Mouse (Mus musculus): ENCODE results near the gene Klhl10. TPM values are rescaled to one million over a fixed set of nuclear protein-coding genes. Genes with fewer than 3 reads are reported as not detected.

Klhl10 gene
- polyA plus RNA-seq, 1 experiment from 2014 or later, result 0.32 TPM

DNA sequence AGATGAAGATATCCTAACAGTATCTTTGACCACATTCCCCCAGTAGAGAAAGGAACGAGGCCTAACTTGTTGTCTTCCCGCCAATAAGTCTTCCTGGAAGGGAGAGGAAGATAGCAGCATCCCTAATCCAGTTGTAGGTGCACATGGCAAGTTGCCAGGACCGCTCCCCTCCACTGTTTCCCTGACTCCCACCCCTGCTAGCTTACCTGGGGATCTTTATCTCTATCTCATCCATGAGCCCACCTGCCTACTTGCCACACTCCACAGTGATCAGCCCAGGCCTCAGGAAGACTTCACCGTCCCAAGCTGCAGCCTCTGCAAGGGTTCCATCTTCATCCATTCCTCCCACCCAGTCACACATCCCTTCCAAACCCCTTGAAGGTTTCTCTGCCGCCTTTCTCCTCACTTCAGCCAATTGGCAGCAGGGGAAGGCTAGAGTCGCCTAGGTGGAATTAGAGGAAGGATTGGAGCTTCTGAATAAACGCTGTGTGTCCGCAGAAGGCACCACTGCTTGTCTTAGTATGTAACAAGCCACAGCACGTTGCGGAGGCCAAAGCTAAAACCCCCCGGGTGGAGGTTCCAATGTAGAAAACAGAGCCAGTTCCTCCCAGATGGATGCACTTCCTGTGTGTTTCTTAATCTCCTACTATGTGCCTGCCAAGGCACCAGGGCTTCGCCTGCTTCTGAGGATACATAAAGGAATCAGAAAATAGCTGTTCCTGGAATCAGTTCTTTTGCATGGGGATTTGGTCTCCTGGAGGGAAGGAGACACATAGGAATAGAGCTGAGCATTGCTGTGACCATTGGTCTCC lies 41.8 kb upstream of the Klhl10 start:
- 70% methylated on average over 12 of the region's 12 CpGs for WGBS (ENCODE audit: insufficient replicate concordance)
- no peak for ATAC-seq

DNA sequence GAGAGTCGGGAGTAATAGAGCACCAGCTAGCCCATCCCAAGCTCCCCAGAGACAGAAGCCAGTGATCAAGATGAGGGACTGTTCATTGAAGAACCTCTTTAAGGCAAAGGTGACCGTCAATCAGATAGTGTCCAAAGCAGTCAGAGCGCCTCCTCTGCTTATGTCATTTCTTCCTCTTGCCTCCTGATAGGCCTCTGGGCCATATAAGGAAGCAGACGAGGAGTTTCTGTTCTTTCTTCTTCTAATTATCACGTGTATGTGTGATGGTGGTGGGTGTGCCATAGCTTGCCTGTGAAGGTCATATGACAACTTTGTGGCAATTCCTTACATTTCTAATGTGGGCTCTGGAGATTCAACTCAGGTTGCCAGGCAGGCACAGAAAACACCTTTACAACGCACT lies 40.9 kb upstream of the Klhl10 start:
- WGBS (ENCODE audit: insufficient replicate concordance), result 34% methylated on average over 6 of the region's 6 CpGs
- no peak for ATAC-seq
- Histone ChIP-seq H3K27ac (no peak overlapping the region), H3K27me3 (replicated peaks) (peaks cover 19% of the 10 kb centered on the region), H3K4me2 (no peak overlapping the region), H3K4me1 (peaks cover 73% of the 10 kb centered on the region), H3K9me3 (replicated peaks) (no peaks in the 10 kb centered on the region), H3K9ac (no peak overlapping the region), H3K4me3 (no peak overlapping the region), H3K36me3 (no peaks in the 10 kb centered on the region)

More for the DNA sequence above, 41.8 kb upstream of the Klhl10 start:
- no peak overlapping the region for H3K4me2 ChIP-seq
- H3K27ac ChIP-seq, result no peak overlapping the region
- H3K27me3 ChIP-seq (replicated peaks), result peaks cover 28% of the 10 kb centered on the region
- H3K9me3 ChIP-seq (replicated peaks), result no peaks in the 10 kb centered on the region
- H3K4me3 ChIP-seq, result no peak overlapping the region
- H3K9ac ChIP-seq, result no peak overlapping the region
- H3K4me1 ChIP-seq, result peaks cover 82% of the 10 kb centered on the region
- H3K36me3 ChIP-seq, result no peaks in the 10 kb centered on the region

DNA sequence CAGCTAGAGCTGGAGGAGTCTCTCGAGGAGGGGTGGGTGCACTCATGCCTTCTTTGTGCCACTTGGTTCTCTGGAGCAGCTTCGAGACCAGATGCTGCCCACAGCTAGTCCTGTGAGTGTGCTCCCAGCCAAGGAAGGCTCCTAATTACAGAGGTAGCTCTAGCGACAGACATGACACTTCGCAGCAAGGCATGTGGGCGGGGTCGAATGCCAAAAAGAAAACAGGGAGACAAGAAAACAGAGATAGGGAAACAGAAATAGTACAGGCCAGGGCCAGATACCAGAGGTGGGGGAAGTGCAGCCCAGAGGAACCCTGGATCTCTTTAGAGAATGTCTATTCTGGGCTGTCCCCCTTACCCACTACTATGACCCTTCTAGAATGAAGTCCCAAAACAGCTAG lies 39.5 kb upstream of the Klhl10 start:
- Histone ChIP-seq H3K4me2 (peak overlapping the region; percentile 49), H3K4me3 (no peak overlapping the region), H3K4me1 (peaks cover 59% of the 10 kb centered on the region), H3K9me3 (replicated peaks) (no peaks in the 10 kb centered on the region), H3K36me3 (no peaks in the 10 kb centered on the region), H3K27ac (peak overlapping the region; percentile 38; the same call in 1 of the 2 replicates), H3K27me3 (replicated peaks) (peaks cover 5% of the 10 kb centered on the region; the same call in 1 of the 2 replicates), H3K9ac (peak overlapping the region; percentile 37; the same call in 1 of the 2 replicates)
- no peak for ATAC-seq
- WGBS (ENCODE audit: insufficient replicate concordance), result 10% methylated on average over 6 of the region's 6 CpGs

DNA sequence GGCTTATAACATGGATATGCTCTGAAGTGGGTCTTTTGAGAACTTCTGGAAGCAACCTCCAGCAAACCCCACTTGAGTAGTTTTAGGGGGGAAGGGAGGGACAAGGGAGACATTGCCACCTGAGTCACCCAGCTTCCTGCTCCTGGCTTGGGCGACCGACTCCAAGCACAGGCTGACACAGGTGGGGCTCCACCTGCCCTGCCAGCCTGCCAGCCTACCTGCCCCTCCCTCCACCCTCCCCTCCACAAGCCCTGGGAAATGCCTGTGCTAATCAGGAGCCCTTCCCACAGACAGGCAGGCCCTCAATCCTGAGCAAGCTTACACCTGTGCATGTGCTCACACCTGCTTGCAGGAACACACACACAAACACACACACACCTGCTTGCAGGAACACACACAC lies 39.0 kb upstream of the Klhl10 start:
- Histone ChIP-seq H3K4me2 (peak overlapping the region; percentile 49), H3K4me3 (no peak overlapping the region), H3K9ac (peak overlapping the region; percentile 37; the same call in 1 of the 2 replicates), H3K4me1 (peaks cover 55% of the 10 kb centered on the region), H3K27ac (peak overlapping the region; percentile 38; the same call in 1 of the 2 replicates), H3K36me3 (no peaks in the 10 kb centered on the region), H3K9me3 (replicated peaks) (no peaks in the 10 kb centered on the region), H3K27me3 (replicated peaks) (0 out of 2 replicates have a peak, but pooled peaks cover under 1% of the 10 kb centered on the region)
- WGBS (ENCODE audit: insufficient replicate concordance), result 86% methylated on average over 2 of the region's 2 CpGs
- no peak for ATAC-seq

- no peaks in the 10 kb centered on the region for H3K27me3 ChIP-seq (replicated peaks)
- no peak overlapping the region for H3K4me2 ChIP-seq
- ATAC-seq, result no peak
- no peak overlapping the region for H3K4me3 ChIP-seq
- H3K4me1 ChIP-seq, result peaks cover 49% of the 10 kb centered on the region
- peaks cover 2% of the 10 kb centered on the region; the same call in 1 of the 2 replicates for H3K36me3 ChIP-seq
- no peak overlapping the region for H3K9ac ChIP-seq
- WGBS (ENCODE audit: insufficient replicate concordance), result 51% methylated on average over 10 of the region's 10 CpGs
- no peaks in the 10 kb centered on the region for H3K9me3 ChIP-seq (replicated peaks)
- no peak overlapping the region for H3K27ac ChIP-seq
Observed at GRCm38 (mm10) chr11:100403445-100404134, 38.1 kb upstream of the Klhl10 start.

DNA sequence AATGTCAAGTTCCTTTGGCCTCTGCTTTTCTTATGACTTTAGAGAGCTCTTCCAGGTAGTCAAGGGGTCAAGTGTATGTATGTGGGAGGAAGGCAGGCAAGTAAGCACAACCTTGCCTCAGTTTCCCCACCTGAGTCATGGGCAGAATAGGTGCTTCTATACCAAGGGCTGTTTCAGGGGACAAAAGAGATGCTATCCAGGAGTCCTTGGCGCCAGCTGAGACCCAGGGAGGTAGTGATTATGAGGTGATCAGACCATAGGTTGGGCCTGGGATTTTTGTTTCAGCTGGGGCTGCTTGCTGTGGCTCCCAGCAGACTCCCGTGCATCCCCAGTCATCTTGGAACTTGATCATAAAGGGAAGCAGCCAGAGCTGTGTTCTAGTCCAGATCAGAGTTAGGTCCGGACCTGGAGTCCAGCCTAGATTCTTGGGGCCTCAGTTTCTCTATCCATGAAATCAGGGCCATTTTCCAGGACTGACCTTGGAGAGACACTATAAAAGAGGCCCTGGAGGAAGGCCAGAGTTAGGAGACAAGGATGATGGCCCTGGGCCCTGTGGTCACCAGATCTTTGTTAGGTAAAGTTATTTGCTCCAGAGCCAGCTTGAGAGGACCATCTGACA lies 37.2 kb upstream of the Klhl10 start:
- Histone ChIP-seq H3K9me3 (replicated peaks) (no peaks in the 10 kb centered on the region), H3K27ac (no peak overlapping the region), H3K27me3 (replicated peaks) (0 out of 2 replicates have a peak, but pooled peaks cover 6% of the 10 kb centered on the region), H3K4me2 (no peak overlapping the region), H3K4me1 (peaks cover 44% of the 10 kb centered on the region), H3K9ac (no peak overlapping the region), H3K4me3 (no peak overlapping the region), H3K36me3 (peaks cover 8% of the 10 kb centered on the region; the same call in 1 of the 2 replicates)
- no peak for ATAC-seq
- WGBS (ENCODE audit: insufficient replicate concordance), result 75% methylated on average over 3 of the region's 3 CpGs

GRCm38 (mm10) chr11:100406273-100406672 lies 35.4 kb upstream of the Klhl10 start:
- 0 out of 2 replicates have a peak, but pooled peaks cover 7% of the 10 kb centered on the region for H3K27me3 ChIP-seq (replicated peaks)
- H3K4me1 ChIP-seq, result peaks cover 27% of the 10 kb centered on the region
- peaks cover 8% of the 10 kb centered on the region; the same call in 1 of the 2 replicates for H3K36me3 ChIP-seq
- H3K4me3 ChIP-seq, result no peak overlapping the region
- no peaks in the 10 kb centered on the region for H3K9me3 ChIP-seq (replicated peaks)
- 73% methylated on average over 8 of the region's 8 CpGs for WGBS (ENCODE audit: insufficient replicate concordance)
- H3K4me2 ChIP-seq, result no peak overlapping the region
- H3K27ac ChIP-seq, result no peak overlapping the region
- ATAC-seq, result no peak
- no peak overlapping the region for H3K9ac ChIP-seq

DNA sequence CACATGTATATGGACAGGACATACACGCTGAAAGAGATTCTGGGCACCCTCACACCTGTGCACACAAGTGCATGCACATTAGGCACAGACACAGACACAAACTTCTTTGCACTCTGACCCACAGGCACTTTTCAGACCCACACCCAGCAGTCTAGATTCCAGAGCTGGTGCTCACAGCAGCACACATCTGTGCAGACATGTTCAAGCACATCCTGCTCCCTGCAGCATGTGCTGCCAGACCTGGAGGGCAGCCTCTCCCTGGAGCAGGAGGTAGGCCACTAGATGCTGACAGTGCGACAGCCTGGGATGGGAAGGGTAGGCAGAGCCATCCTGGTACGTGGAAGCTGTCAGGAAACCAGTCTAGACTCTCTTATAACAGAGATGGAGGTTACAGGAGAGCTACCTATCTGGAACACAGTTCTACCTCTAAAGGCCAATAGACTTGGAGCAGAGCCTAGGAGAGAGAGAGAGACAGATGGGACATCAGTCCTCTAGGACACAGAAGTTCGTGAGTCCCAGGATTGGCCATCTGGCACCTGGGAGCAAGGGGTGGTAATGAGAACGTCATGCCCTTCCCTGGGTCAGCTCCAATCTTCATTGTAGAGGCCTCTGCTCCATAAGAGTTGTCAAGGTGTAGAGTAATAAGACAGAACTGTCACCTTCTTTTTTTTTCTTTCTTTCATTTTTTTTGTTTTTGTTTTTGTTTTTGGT lies 34.6 kb upstream of the Klhl10 start:
- peaks cover 8% of the 10 kb centered on the region; the same call in 1 of the 2 replicates for H3K36me3 ChIP-seq
- peaks cover 25% of the 10 kb centered on the region for H3K4me1 ChIP-seq
- peaks cover 12% of the 10 kb centered on the region for H3K27me3 ChIP-seq (replicated peaks)
- no peak overlapping the region for H3K9ac ChIP-seq
- H3K27ac ChIP-seq, result no peak overlapping the region
- no peak for ATAC-seq
- no peak overlapping the region for H3K4me3 ChIP-seq
- H3K4me2 ChIP-seq, result no peak overlapping the region
- WGBS (ENCODE audit: insufficient replicate concordance), result 71% methylated on average over 5 of the region's 5 CpGs
- no peaks in the 10 kb centered on the region for H3K9me3 ChIP-seq (replicated peaks)

DNA sequence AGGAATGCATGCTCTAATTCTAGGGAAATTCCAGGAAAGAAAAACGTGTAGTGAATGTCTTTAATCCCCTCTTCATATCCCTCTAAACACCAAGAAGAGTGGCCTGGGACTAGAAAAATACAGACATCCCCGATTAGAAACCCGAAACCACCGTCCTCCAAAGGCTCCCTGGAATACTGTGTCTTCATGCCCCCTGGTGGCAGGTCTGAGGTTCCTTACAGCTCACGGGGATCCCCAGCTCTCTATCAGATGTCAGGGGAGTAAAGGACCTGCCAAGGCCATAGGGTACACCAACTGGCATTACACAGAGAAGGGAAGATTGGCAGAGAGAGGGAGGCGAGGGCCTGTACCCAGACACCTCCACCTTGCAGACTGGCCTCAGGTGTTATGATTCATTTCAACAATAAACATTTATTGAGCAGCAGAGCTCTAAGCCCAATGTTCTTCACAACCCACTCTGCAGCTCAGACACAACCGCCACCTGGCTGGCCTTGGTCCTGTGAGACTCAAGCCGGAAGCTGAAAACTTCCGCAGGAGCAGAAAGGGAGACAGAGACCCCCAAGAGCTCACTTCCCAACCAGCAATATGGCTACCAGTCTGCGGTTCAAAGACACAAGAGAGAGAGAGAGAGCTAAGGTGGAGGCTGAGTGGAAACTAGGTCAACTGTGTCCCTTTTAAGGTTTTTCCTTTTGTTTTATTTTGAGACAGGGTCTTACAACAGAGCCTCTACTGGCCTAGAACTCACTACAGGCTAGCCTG lies 33.5 kb upstream of the Klhl10 start:
- WGBS (ENCODE audit: insufficient replicate concordance), result 37% methylated on average over 10 of the region's 10 CpGs
- H3K4me1 ChIP-seq, result peaks cover 23% of the 10 kb centered on the region

GRCm38 (mm10) chr11:100408835-100409462 lies 32.8 kb upstream of the Klhl10 start:
- Histone ChIP-seq H3K4me3 (no peak overlapping the region), H3K9me3 (replicated peaks) (no peaks in the 10 kb centered on the region), H3K9ac (no peak overlapping the region), H3K27ac (no peak overlapping the region), H3K4me2 (no peak overlapping the region), H3K27me3 (replicated peaks) (peaks cover 30% of the 10 kb centered on the region), H3K36me3 (peaks cover 8% of the 10 kb centered on the region; the same call in 1 of the 2 replicates), H3K4me1 (peaks cover 21% of the 10 kb centered on the region)
- WGBS (ENCODE audit: insufficient replicate concordance), result 77% methylated on average over 12 of the region's 12 CpGs
- no peak for ATAC-seq

More for the DNA sequence above, 33.5 kb upstream of the Klhl10 start:
- Histone ChIP-seq H3K9ac (no peak overlapping the region), H3K27me3 (replicated peaks) (peaks cover 23% of the 10 kb centered on the region), H3K9me3 (replicated peaks) (no peaks in the 10 kb centered on the region), H3K4me2 (no peak overlapping the region), H3K36me3 (peaks cover 8% of the 10 kb centered on the region; the same call in 1 of the 2 replicates), H3K4me3 (no peak overlapping the region), H3K27ac (no peak overlapping the region)
- ATAC-seq, result no peak
